Mouse (Mus musculus) heart, adult 11 months (tissue): ENCODE data around the gene Itpr2.

ENCODE experiments used
- DNase-seq: peaks from one replicate; pipeline ENCODE4 v3.0.0; 2022

Gene Itpr2

GRCm38 (mm10) chr6:146504459-146504858 lies 2.4 kb upstream of the Itpr2 start:
- peak; percentile 62 for DNase-seq

- peak; percentile 89 for DNase-seq
These were observed 833 bp upstream of the Itpr2 start for GRCm38 (mm10) chr6:146502856-146503255.

GRCm38 (mm10) chr6:146501316-146501865 lies 632 bp downstream of the Itpr2 start:
- peak; percentile 98 for DNase-seq

GRCm38 (mm10) chr6:146500771-146501170 lies 1.3 kb downstream of the Itpr2 start:
- DNase-seq, result peak; percentile 91

GRCm38 (mm10) chr6:146500206-146500605 lies 1.8 kb downstream of the Itpr2 start:
- DNase-seq, result peak; percentile 84

GRCm38 (mm10) chr6:146499566-146499965 lies 2.5 kb downstream of the Itpr2 start:
- peak; percentile 81 for DNase-seq

- peak; percentile 68 for DNase-seq
These were observed 3.6 kb downstream of the Itpr2 start for GRCm38 (mm10) chr6:146498416-146498815.

- peak; percentile 46 for DNase-seq
These were observed 4.2 kb downstream of the Itpr2 start for GRCm38 (mm10) chr6:146497866-146498265.

GRCm38 (mm10) chr6:146497435-146497834 lies 4.6 kb downstream of the Itpr2 start:
- peak; percentile 27 for DNase-seq

GRCm38 (mm10) chr6:146491680-146492079 lies 10.3 kb downstream of the Itpr2 start:
- no peak for DNase-seq

GRCm38 (mm10) chr6:146490416-146490960 lies 11.5 kb downstream of the Itpr2 start:
- DNase-seq, result peak; percentile 61

- DNase-seq, result no peak
These were observed 12.2 kb downstream of the Itpr2 start for GRCm38 (mm10) chr6:146489841-146490240.

GRCm38 (mm10) chr6:146488749-146489148 lies 13.3 kb downstream of the Itpr2 start:
- no peak for DNase-seq

GRCm38 (mm10) chr6:146487079-146487478 lies 14.9 kb downstream of the Itpr2 start:
- peak; percentile 85 for DNase-seq

- DNase-seq, result peak; percentile 83
These were observed 15.9 kb downstream of the Itpr2 start for GRCm38 (mm10) chr6:146486073-146486472.

GRCm38 (mm10) chr6:146481441-146481840 lies 20.6 kb downstream of the Itpr2 start:
- DNase-seq, result peak; percentile 90

GRCm38 (mm10) chr6:146480925-146481324 lies 21.1 kb downstream of the Itpr2 start:
- peak; percentile 96 for DNase-seq

- no peak for DNase-seq
These were observed 22.9 kb downstream of the Itpr2 start for GRCm38 (mm10) chr6:146478888-146479683.

GRCm38 (mm10) chr6:146476865-146477264 lies 25.2 kb downstream of the Itpr2 start:
- no peak for DNase-seq

- DNase-seq, result no peak
These were observed 27.9 kb downstream of the Itpr2 start for GRCm38 (mm10) chr6:146474166-146474565.

- DNase-seq, result peak; percentile 98
These were observed 28.6 kb downstream of the Itpr2 start for GRCm38 (mm10) chr6:146473216-146473955.

- DNase-seq, result no peak
These were observed 31.6 kb downstream of the Itpr2 start for GRCm38 (mm10) chr6:146470378-146470777.

- no peak for DNase-seq
These were observed 32.1 kb downstream of the Itpr2 start for GRCm38 (mm10) chr6:146469936-146470335.
